Mouse (Mus musculus) midbrain, embryonic 16.5 days (tissue): ENCODE results near the gene Trim37. TPM values are rescaled to one million over a fixed set of nuclear protein-coding genes. Genes with fewer than 3 reads are reported as not detected.
A peak's percentile ranks its signal among the peaks of the same experiment; 100 is the strongest.
"Not testable (repeated sequence)": the region's sequence is repeated elsewhere in the genome, so short reads cannot be mapped to it uniquely, and the experiment has no call there.

Experiments
- ATAC-seq: fragments of 200-750 bp; cut with Nextera tagmentation; 2 replicates; pipeline ENCODE4 v1.8.0; 2017; ENCODE audit warnings: moderate TSS enrichment
- H3K27ac ChIP-seq: fragments of 300-500 bp; sonication (generic); 2 replicates; pipeline ENCODE4 v1.5.1; 2014; ENCODE audit warnings: mild to moderate bottlenecking, low read length, mixed read lengths
- H3K27me3 ChIP-seq: fragments of 300-500 bp; sonication (generic); 2 replicates; pipeline ENCODE4 v1.6.1; 2014; ENCODE audit warnings: low read depth, low read length, mixed read lengths; ENCODE audit not compliant: control insufficient read depth, insufficient read depth
- H3K36me3 ChIP-seq: fragments of 300-500 bp; sonication (generic); 2 replicates; pipeline ENCODE4 v1.6.1; 2014; ENCODE audit warnings: mild to moderate bottlenecking, low read length, moderate library complexity, mixed read lengths; ENCODE audit not compliant: control insufficient read depth, insufficient read depth
- H3K4me1 ChIP-seq: fragments of 300-500 bp; sonication (generic); 2 replicates; pipeline ENCODE4 v1.6.1; 2014; ENCODE audit warnings: mild to moderate bottlenecking, low read length, mixed read lengths; ENCODE audit not compliant: control insufficient read depth, insufficient read depth
- H3K4me2 ChIP-seq: fragments of 300-500 bp; sonication (generic); 2 replicates; pipeline ENCODE4 v1.6.1; 2014; ENCODE audit warnings: mild to moderate bottlenecking, low read length, mixed read lengths
- H3K4me3 ChIP-seq: fragments of 300-500 bp; sonication (generic); 2 replicates; pipeline ENCODE4 v1.5.1; 2014; ENCODE audit warnings: low read depth, mild to moderate bottlenecking, low read length, moderate library complexity, mixed read lengths
- H3K9ac ChIP-seq: fragments of 300-500 bp; sonication (generic); 2 replicates; pipeline ENCODE4 v1.6.1; 2014; ENCODE audit warnings: low read depth, low read length, mixed read lengths
- H3K9me3 ChIP-seq: fragments of 300-500 bp; sonication (generic); replicated peaks from 2 replicates; pipeline ENCODE4 v1.6.1; 2014; ENCODE audit warnings: mild to moderate bottlenecking, low read length, mixed read lengths; ENCODE audit not compliant: control insufficient read depth, poor library complexity, severe bottlenecking
- WGBS: fragments of 180-500 bp; shearing (Covaris S2); extraction: QIAGEN DNeasy Blood & Tissue Kit; methylation state at CpG from one replicate; pipeline ENCODE4 v1.1.7; 2014; 5-methylcytosine and 5-hydroxymethylcytosine counted together
- polyA plus RNA-seq: library from polyadenylated mRNA; unstranded; fragments of >200 nt; fragmentation: Nextera tagmentation; extraction: Ambion mirVana; gene quantifications from 2 replicates; pipeline ENCODE4 v1.2.1, GENCODE M21; 2015

Gene Trim37
- polyA plus RNA-seq, 1 experiment from 2014 or later = 89.6 TPM

DNA sequence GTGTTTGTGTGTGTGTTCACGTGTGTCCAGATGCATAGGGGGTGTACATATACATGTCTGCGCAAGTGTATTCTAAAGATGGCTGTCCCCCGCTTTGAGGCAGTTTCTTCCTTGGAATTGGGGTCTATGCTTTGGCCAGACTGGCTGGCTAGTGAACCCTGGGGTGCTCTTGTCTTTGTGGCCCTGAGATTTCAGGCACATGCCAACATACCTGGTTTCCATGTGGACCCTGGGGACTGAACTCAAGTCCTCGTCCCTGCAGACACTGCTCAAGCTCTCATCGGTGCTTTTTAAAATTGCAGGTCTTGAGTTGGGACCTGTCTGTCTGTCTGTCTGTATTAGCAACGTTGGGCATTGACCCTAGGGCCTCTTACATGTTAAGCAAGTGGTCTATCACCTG is 126.4 kb downstream of the Trim37 start:
- Histone ChIP-seq H3K27ac (no peak overlapping the region), H3K4me2 (no peak overlapping the region), H3K4me1 (no peaks in the 10 kb centered on the region), H3K27me3 (no peaks in the 10 kb centered on the region), H3K9ac (no peak overlapping the region), H3K4me3 (no peak overlapping the region), H3K9me3 (no peaks in the 10 kb centered on the region), H3K36me3 (no peaks in the 10 kb centered on the region)
- ATAC-seq = no peak
- 94% methylated on average over 6 of the region's 6 CpGs for WGBS

DNA sequence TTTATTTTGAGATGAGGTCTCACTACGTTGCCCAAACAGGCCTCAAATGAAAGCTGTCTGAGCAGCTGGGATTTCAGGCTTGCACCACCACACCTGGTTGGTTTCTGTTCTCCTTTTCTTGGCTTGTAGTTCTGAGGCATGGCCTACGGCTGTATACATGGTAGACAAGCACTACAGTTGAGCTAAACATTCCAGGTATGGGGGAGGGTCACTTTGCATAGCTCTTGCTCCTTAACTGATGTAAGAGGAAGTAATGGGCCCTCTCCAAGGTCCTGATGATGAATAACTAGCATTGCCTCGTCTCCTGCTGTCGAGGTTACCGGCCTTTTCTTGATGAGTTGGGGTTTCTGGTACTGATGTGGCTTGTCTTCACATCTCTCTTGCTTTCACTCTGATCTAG is 127.3 kb downstream of the Trim37 start:
- Histone ChIP-seq H3K27ac (no peak overlapping the region), H3K27me3 (no peaks in the 10 kb centered on the region), H3K4me2 (no peak overlapping the region), H3K9ac (no peak overlapping the region), H3K9me3 (no peaks in the 10 kb centered on the region), H3K36me3 (no peaks in the 10 kb centered on the region), H3K4me3 (no peak overlapping the region), H3K4me1 (no peaks in the 10 kb centered on the region)
- 81% methylated on average over 5 of the region's 5 CpGs for WGBS
- ATAC-seq = no peak

DNA sequence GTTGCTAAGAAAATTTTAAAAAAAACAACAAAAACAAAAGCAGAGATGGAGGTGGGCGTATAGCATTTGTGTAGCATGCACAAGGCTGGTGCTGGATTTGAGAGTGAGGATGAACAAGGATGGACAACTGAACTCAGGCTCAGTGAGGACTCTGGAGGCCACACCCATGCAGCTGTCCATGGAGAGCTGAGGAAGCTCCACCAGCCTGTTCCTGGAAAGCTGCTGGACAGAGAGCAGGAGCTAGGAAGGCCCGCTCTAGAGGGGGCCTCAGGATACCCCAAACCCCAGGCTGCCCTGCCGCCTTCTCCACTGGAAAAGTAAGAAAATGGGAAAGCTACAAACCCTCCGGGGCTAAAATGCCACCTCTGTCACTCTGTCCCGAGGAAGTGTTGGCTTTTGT is 130.4 kb downstream of the Trim37 start:
- Histone ChIP-seq H3K27ac (no peak overlapping the region), H3K9me3 (no peaks in the 10 kb centered on the region), H3K36me3 (no peaks in the 10 kb centered on the region), H3K4me3 (no peak overlapping the region), H3K4me2 (no peak overlapping the region), H3K27me3 (no peaks in the 10 kb centered on the region), H3K4me1 (no peaks in the 10 kb centered on the region), H3K9ac (no peak overlapping the region)
- no peak for ATAC-seq
- WGBS = 90% methylated on average over 5 of the region's 5 CpGs

DNA sequence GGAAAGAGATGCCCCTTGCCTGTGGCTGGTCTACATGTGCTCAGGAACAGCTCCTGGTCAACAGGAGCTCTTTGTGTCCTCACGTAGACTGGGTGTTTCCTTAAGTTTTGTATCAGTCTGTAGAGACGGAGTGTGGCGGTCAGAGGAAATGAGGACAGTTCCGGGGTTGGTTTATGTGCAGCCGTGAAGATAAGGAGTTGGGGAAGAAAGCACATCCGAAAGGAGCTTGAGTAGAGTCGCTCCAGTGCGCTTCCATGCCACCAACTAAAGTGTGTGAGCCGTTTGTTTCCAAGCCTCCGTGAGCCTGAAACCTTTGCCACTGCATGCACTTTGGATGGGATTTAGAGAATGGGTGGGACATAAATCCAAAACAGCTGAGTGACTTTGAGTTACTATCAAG is 132.9 kb downstream of the Trim37 start:
- H3K4me1 ChIP-seq = peaks cover 7% of the 10 kb centered on the region; the same call in 1 of the 2 replicates
- WGBS = 93% methylated on average over 10 of the region's 10 CpGs
- no peak for ATAC-seq
- no peaks in the 10 kb centered on the region for H3K36me3 ChIP-seq
- H3K4me2 ChIP-seq = no peak overlapping the region
- no peaks in the 10 kb centered on the region for H3K9me3 ChIP-seq
- no peak overlapping the region for H3K27ac ChIP-seq
- no peak overlapping the region for H3K9ac ChIP-seq
- H3K27me3 ChIP-seq = no peaks in the 10 kb centered on the region
- H3K4me3 ChIP-seq = no peak overlapping the region

DNA sequence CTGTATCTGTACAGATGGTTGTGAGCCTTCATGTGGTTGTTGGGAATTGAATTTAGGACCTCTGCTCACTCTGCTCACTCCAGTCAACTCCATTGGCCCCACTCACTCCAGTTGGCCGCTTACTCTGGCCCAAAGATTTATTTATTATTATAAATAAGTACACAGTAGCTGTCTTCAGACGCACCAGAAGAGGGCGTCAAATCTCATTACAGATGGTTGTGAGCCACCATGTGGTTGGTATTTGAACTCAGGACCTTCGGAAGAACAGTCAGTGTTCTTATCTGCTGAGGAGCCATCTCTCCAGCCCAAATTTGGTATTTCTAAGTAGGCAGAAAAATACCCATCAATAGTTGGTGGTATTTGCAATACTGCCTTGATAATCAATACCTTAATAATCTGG is 134.8 kb downstream of the Trim37 start:
- H3K4me1 ChIP-seq = not testable (repeated sequence)
- 78% methylated on average over 4 of the region's 4 CpGs for WGBS

DNA sequence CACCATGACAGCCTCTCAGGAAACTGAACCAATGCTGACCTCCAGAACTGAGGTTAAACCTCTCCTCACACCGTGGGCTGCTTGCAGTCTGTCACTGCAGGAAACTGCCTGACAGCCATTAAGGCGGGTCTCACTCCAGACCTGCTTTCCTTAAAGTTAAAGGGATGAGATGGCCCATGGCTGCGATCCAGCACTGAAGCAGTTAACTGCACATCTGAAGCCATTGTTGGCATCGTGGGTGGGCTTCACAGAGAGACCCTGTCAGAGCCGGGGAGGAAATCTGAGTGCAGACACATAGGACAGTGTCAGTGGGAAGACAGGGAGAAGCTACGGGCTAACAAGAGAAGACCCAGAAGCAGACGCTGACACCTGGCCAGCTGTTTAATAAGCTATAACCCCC is 137.1 kb downstream of the Trim37 start:
- Histone ChIP-seq H3K36me3 (no peaks in the 10 kb centered on the region), H3K9ac (no peak overlapping the region), H3K27ac (no peak overlapping the region), H3K27me3 (no peaks in the 10 kb centered on the region), H3K4me1 (peaks cover 7% of the 10 kb centered on the region; the same call in 1 of the 2 replicates), H3K4me2 (peak overlapping the region; percentile 12), H3K4me3 (no peak overlapping the region), H3K9me3 (no peaks in the 10 kb centered on the region)
- 20% methylated on average over 7 of the region's 7 CpGs for WGBS
- ATAC-seq = no peak

More for the DNA sequence above, 134.8 kb downstream of the Trim37 start:
- ATAC-seq, H3K27ac ChIP-seq, H3K27me3 ChIP-seq, H3K9ac ChIP-seq, H3K4me2 ChIP-seq, H3K9me3 ChIP-seq, H3K36me3 ChIP-seq, H3K4me3 ChIP-seq: not testable (repeated sequence)

DNA sequence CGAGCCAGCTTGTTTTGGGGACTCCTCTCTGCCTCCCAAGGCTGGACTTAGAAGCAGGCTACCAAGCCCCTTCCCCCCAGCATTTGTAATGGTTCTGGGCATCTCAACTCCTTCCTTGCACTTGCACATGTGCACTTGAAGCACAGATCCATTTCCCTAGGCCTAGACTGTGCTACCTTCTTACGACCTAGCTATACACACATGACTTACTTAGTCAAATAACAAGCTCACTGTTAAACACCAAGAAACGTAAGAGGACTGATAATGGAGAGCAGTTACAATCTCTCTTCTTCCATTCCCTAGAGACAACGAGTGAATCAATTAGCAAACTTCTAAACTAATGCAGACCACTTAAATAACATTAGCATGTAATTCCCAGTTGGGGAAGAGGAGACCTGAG is 139.4 kb downstream of the Trim37 start:
- 66% methylated on average over 4 of the region's 4 CpGs for WGBS

DNA sequence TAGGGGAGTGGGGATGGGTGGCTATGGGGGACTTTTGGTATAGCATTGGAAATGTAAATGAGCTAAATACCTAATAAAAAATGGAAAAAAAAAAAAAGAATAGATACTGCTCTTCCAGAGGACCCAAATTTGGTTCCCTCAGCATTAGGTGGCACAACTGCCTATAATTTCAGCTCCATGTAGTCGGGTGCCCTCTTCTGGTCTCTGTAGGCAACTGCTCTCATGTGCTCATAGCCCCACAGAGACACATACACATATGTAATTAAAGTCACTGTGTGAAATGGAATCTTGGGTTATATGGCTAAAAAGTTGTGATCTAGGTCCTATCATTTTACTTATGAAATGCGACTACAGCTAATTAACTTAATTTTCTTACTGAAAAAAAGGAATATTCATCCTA is 141.9 kb downstream of the Trim37 start:
- no peaks in the 10 kb centered on the region for H3K36me3 ChIP-seq
- no peaks in the 10 kb centered on the region for H3K9me3 ChIP-seq
- no peak overlapping the region for H3K9ac ChIP-seq
- WGBS = 91% methylated on average over 2 of the region's 2 CpGs
- no peak overlapping the region for H3K4me3 ChIP-seq
- no peaks in the 10 kb centered on the region for H3K27me3 ChIP-seq
- ATAC-seq = no peak
- H3K27ac ChIP-seq = no peak overlapping the region
- H3K4me2 ChIP-seq = no peak overlapping the region
- peaks cover 12% of the 10 kb centered on the region for H3K4me1 ChIP-seq

More for the DNA sequence above, 139.4 kb downstream of the Trim37 start:
- H3K4me3 ChIP-seq = no peak overlapping the region
- H3K36me3 ChIP-seq = no peaks in the 10 kb centered on the region
- H3K9me3 ChIP-seq = no peaks in the 10 kb centered on the region
- no peaks in the 10 kb centered on the region for H3K27me3 ChIP-seq
- no peak for ATAC-seq
- H3K9ac ChIP-seq = no peak overlapping the region
- H3K4me1 ChIP-seq = peaks cover 13% of the 10 kb centered on the region
- no peak overlapping the region for H3K4me2 ChIP-seq
- H3K27ac ChIP-seq = no peak overlapping the region
